Mouse (Mus musculus): ENCODE measurements around the gene Bzw2.

- TF ChIP-seq CTCF (IDR thresholded peaks at IDR 0.05; ENCODE audit: insufficient read depth, low read length) (no peak), POLR2A (IDR thresholded peaks at IDR 0.05; ENCODE audit: borderline replicate concordance, extremely low read depth, low read depth, low read length) (no peak)
These were observed 111.7 kb downstream of the Bzw2 start for GRCm38 (mm10) chr12:36046196-36046595.

Data from lung, adult 2 months (tissue).